Mouse (Mus musculus) heart, adult 2 months (tissue): ENCODE measurements around the gene Icam1. TPM values are rescaled to one million over a fixed set of nuclear protein-coding genes. Genes with fewer than 3 reads are reported as not detected.

ENCODE experiments used
- DNase-seq, 2 experiments: peaks; one replicate each; pipeline ENCODE4 v3.0.0; 2021
- H3K27ac ChIP-seq: fragments of 200-600 bp; 2 replicates; pipeline ENCODE4 v1.8.1; 2022
- H3K27me3 ChIP-seq: fragments of 200-500 bp; 2 replicates; pipeline ENCODE4 v1.6.1; 2012; ENCODE audit warnings: mild to moderate bottlenecking, low read length, inconsistent platforms, mixed read lengths; ENCODE audit not compliant: control insufficient read depth, insufficient read depth
- H3K36me3 ChIP-seq: fragments of 200-500 bp; 2 replicates; pipeline ENCODE4 v1.6.1; 2012; ENCODE audit warnings: low read length, inconsistent platforms; ENCODE audit not compliant: control insufficient read depth, insufficient read depth
- H3K4me1 ChIP-seq: fragments of 200-500 bp; 2 replicates; pipeline ENCODE4 v1.6.1; 2011; ENCODE audit warnings: low read length; ENCODE audit not compliant: control insufficient read depth, insufficient read depth
- H3K4me3 ChIP-seq: fragments of 200-600 bp; 2 replicates; pipeline ENCODE4 v1.8.1; 2022
- H3K79me2 ChIP-seq: fragments of 200-500 bp; replicated peaks from 2 replicates; pipeline ENCODE4 v1.6.1; 2012; ENCODE audit warnings: mild to moderate bottlenecking, inconsistent platforms, low read length, moderate library complexity, mixed read lengths; ENCODE audit not compliant: control insufficient read depth, insufficient read depth
- H3K9ac ChIP-seq: fragments of 200-500 bp; 2 replicates; pipeline ENCODE4 v1.6.1; 2012; ENCODE audit warnings: low read depth, mild to moderate bottlenecking, control low read depth, inconsistent platforms, low read length, mixed read lengths
- CTCF ChIP-seq: fragments of 200-600 bp; IDR thresholded peaks from 2 replicates; pipeline ENCODE4 v1.8.1; 2022; ENCODE audit warnings: antibody characterized with exemption, mild to moderate bottlenecking, moderate library complexity
- EP300 ChIP-seq: fragments of 200-500 bp; IDR thresholded peaks from 2 replicates; pipeline ENCODE4 v1.6.1; 2011; ENCODE audit warnings: low read depth, low read length, control low read depth; ENCODE audit not compliant: insufficient read depth
- POLR2A ChIP-seq: fragments of 200-500 bp; IDR thresholded peaks from 2 replicates; pipeline ENCODE4 v1.6.1; 2011; ENCODE audit warnings: mild to moderate bottlenecking, low read depth, low read length, control low read depth; ENCODE audit not compliant: insufficient read depth
- WGBS: fragments of 180-500 bp; shearing (Covaris S2); methylation state at CpG from one replicate; pipeline ENCODE4 v1.1.7; 2018; 5-methylcytosine and 5-hydroxymethylcytosine counted together
- intact Hi-C: fragments of 180-260 bp; cut with DNase I; formaldehyde crosslinking; loops from one replicate; pipeline ENCODE4 v1.15.1; 2025
- polyA plus RNA-seq: library from polyadenylated mRNA; depleted of rRNA; stranded (reverse); fragments of >200 nt; gene quantifications from 2 replicates; pipeline ENCODE4 v1.2.3, GENCODE M21; 2012
- total RNA-seq, 2 experiments: library from RNA; stranded (reverse); gene quantifications; 2 replicates each; pipeline ENCODE4 v1.2.3; 2021

Gene Icam1
- total and polyA plus RNA-seq, 3 experiments: 7.6 to 12.4 (median 9.2) TPM

DNA sequence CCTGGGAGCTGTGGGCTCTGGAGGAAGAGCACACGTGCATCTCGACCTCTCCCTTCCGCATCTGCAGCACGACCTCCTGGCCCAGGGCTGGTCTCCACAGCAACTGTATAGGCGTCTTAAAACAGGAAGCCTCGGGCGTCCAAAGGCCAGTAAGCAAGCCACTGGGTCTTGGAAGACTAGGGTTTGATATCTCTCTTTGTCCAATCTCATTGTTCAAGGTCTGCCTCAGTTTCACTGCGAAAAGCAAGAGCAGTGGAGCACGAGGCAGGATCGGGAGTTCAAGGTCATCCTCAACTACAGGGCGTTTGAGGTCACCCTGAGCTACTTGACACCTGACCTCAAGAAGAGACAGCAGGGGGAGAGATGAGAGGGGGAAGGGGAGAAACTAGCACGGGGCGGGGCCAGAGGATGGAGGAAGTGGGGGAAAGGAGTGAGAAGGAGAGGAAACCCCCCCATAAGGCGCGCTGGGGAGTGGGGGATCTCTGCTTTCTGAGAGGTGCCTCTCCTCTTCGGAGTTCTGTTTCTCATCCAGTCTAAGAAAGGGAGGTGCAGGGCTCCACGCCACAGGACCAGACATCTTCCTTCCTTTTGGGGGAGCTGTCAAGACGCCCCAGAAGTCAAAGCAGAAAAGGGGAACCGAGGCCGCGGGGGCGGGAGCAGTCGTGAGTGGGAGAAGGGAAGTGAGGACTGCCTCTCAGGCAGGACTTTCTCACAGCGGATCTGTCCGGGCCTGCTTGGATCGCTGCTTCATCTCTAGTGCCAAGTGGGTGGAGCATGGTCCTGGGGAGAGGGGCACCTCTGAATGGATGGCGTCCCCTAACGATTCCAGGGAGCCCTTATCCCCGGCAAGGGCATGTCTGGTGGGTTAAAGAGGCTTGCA lies 854 bp upstream of the Icam1 start:
- TF ChIP-seq POLR2A (0 out of 2 replicates have a peak, but pooled peaks have one; percentile 17), EP300 (peak; percentile 41; the same call in 1 of the 2 replicates), CTCF (no peak)
- peaks cover 13% of the 10 kb centered on the region for H3K4me1 ChIP-seq
- H3K79me2 ChIP-seq: no peaks in the 10 kb centered on the region
- 7% methylated on average over 29 of the region's 29 CpGs for WGBS
- no peaks in the 10 kb centered on the region for H3K27me3 ChIP-seq
- H3K36me3 ChIP-seq: no peaks in the 10 kb centered on the region
- peak overlapping the region; percentile 53 for H3K9ac ChIP-seq
- peak overlapping the region; percentile 74 for H3K27ac ChIP-seq
- intact Hi-C loops: loop anchor here (2.0 kb wide), 1 partner anchor 14 kb away; the partner anchor contains the start of gene Icam4
- DNase-seq: peak; percentile 77 to 85
- peak overlapping the region; percentile 45 for H3K4me3 ChIP-seq

DNA sequence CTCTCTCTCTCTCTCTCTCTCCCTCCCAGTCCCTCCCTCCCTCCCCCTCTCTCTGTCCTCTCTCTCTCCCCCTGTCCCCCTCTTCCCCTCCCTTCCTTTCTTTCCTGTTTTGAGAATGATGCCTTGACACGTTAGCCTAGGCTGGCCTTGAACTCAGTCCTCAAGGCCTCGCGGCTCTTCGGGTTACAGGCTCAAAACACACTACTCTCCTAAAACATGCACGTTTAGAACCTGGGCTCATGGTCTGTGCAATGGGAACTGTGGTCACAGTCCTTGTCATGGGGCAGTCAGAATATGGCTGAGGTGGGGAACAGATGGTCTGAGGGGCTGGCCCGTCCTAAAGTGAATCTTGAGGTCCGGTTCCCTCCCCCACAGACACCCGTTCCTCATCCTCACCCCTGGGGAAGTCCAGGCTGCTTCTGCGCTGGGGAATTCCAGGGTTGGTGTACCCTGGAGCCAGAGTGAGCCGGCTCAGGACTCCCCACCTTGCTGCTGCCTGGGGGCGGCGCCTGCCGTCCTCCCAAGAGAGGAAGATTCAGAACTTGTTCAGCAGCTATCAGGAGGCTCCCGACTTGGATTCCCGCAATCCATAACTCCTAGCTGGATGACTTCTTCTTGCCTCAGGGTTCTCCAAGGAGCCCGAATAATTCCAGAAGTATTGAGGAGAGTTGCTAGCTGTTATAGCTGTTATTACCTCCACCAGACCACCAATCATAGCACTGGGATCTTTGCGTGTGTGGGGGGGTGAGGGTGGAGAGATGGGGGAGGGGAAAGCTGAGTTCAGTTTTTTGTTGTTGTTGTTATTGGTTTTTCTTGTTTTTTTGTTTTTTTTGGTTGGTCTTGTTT lies 769 bp downstream of the Icam1 start:
- Histone ChIP-seq H3K27me3 (no peaks in the 10 kb centered on the region), H3K36me3 (no peaks in the 10 kb centered on the region), H3K27ac (peak overlapping the region; percentile 74), H3K79me2 (no peaks in the 10 kb centered on the region), H3K4me3 (peak overlapping the region; percentile 45), H3K9ac (peak overlapping the region; percentile 51), H3K4me1 (peaks cover 12% of the 10 kb centered on the region)
- TF ChIP-seq POLR2A: no peak
- no peak for TF ChIP-seq EP300
- no peak for TF ChIP-seq CTCF
- peak; percentile 49 to 56 for DNase-seq
- 4% methylated on average over 17 of the region's 17 CpGs for WGBS
- intact Hi-C loops: no loop called here

DNA sequence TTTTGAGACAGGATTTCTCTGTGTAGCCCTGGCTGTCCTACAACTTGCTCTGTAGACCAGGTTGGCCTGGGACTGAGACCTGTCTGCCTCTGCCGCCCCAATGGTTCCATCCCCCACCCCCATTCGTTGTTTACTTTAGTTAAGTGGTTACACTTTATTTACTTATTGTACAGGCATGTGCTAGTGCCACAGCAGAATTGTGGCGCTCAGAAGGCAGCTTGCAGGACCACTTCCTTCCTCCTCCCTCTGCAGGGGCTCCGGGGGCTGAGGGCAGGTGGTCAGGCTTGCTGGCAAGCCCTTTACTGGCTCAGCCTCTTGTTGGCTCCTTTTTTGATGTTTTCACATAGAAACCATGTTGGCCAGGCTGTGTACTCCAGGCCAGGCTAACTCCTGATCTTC lies 1.4 kb downstream of the Icam1 start:
- Histone ChIP-seq H3K4me3 (0 out of 2 replicates have a peak overlapping the region, but pooled peaks have one; percentile 3), H3K27ac (no peak overlapping the region), H3K27me3 (no peaks in the 10 kb centered on the region), H3K79me2 (no peaks in the 10 kb centered on the region), H3K9ac (no peak overlapping the region), H3K4me1 (peaks cover 8% of the 10 kb centered on the region), H3K36me3 (no peaks in the 10 kb centered on the region)
- TF ChIP-seq CTCF (no peak), EP300 (no peak), POLR2A (no peak)
- WGBS: 32% methylated on average over 4 of the region's 4 CpGs
- intact Hi-C loops: no loop called here
- DNase-seq: no peak

DNA sequence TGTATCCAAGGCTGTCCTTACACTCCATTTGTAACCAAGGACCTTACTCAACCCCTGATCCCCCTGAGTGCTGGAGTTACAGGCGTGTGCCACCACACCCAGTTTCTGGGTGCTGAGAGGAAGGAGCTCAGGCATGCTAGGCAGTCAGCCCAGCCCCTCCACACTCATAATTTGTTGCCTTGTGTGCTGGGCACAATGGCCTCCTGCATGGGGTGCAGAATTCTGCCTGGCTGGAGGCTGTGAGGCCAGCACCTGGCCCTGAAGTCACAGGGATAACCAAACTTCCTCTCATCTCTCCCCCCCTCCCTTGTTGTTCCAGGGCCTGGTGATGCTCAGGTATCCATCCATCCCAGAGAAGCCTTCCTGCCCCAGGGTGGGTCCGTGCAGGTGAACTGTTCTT lies 2.8 kb downstream of the Icam1 start:
- H3K4me3 ChIP-seq: no peak overlapping the region
- H3K79me2 ChIP-seq: no peaks in the 10 kb centered on the region
- no peak for DNase-seq
- peaks cover 8% of the 10 kb centered on the region for H3K4me1 ChIP-seq
- H3K27ac ChIP-seq: no peak overlapping the region
- no peaks in the 10 kb centered on the region for H3K27me3 ChIP-seq
- no peak overlapping the region for H3K9ac ChIP-seq
- intact Hi-C loops: no loop called here
- WGBS: 82% methylated on average over 2 of the region's 2 CpGs
- TF ChIP-seq EP300: no peak
- TF ChIP-seq CTCF: no peak
- TF ChIP-seq POLR2A: no peak
- H3K36me3 ChIP-seq: no peaks in the 10 kb centered on the region

DNA sequence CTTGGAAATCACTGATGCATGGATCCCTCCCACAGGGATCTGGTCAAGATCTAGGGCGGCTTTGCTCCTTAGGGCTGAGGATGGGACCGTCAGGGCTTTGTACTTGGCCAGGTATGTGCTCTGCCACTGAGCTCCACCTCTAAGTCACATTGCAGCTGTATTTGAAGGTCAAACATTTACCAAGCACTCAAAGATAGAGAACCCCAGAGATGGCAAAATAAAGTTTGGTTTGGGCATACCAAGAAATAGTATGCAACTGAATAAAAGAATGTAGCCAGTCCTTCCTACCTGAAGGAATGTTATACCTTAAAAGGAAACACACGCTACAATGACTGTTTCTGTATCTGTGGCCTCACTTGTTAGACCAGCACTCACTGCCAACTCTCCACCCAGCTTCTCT lies 5.6 kb downstream of the Icam1 start:
- Histone ChIP-seq H3K4me1 (peaks cover 5% of the 10 kb centered on the region), H3K27me3 (no peaks in the 10 kb centered on the region), H3K79me2 (no peaks in the 10 kb centered on the region), H3K9ac (no peak overlapping the region), H3K36me3 (no peaks in the 10 kb centered on the region), H3K27ac (no peak overlapping the region), H3K4me3 (no peak overlapping the region)
- intact Hi-C loops: no loop called here
- TF ChIP-seq POLR2A (no peak), EP300 (no peak), CTCF (no peak)
- WGBS: 79% methylated on average over 3 of the region's 3 CpGs
- no peak for DNase-seq
